Mouse (Mus musculus) midbrain, postnatal 0 days (tissue): Measurements from ENCODE around the gene Tmem86a. TPM values are rescaled to one million over a fixed set of nuclear protein-coding genes. Genes with fewer than 3 reads are reported as not detected.
A peak's percentile ranks its signal among the peaks of the same experiment; 100 is the strongest.

Source experiments
- ATAC-seq: fragments of 200-750 bp; cut with Nextera tagmentation; 2 replicates; pipeline ENCODE4 v1.8.0; 2017; ENCODE audit warnings: moderate number of reproducible peaks, mild to moderate bottlenecking, moderate TSS enrichment, moderate library complexity; ENCODE audit not compliant: low FRiP score
- DNase-seq: peaks from one replicate; pipeline ENCODE4 v3.0.0-alpha.2; 2015; ENCODE audit warnings: low spot score
- H3K27ac ChIP-seq: fragments of 300-500 bp; sonication (generic); 2 replicates; pipeline ENCODE4 v1.5.1; 2014; ENCODE audit warnings: low read depth, mild to moderate bottlenecking, low read length, mixed read lengths
- H3K27me3 ChIP-seq: fragments of 300-500 bp; sonication (generic); 2 replicates; pipeline ENCODE4 v1.6.1; 2014; ENCODE audit warnings: low read length, control low read depth, mixed read lengths; ENCODE audit not compliant: insufficient read depth
- H3K36me3 ChIP-seq: fragments of 300-500 bp; sonication (generic); 2 replicates; pipeline ENCODE4 v1.6.1; 2014; ENCODE audit warnings: low read length, control low read depth, mixed read lengths; ENCODE audit not compliant: insufficient read depth
- H3K4me1 ChIP-seq: fragments of 300-500 bp; sonication (generic); 2 replicates; pipeline ENCODE4 v1.6.1; 2014; ENCODE audit warnings: mild to moderate bottlenecking, control low read depth, antibody characterized with exemption, low read length, mixed read lengths; ENCODE audit not compliant: insufficient read depth
- H3K4me2 ChIP-seq: fragments of 300-500 bp; sonication (generic); 2 replicates; pipeline ENCODE4 v1.6.1; 2014; ENCODE audit warnings: low read depth, mild to moderate bottlenecking, low read length, mixed read lengths; ENCODE audit not compliant: poor library complexity, severe bottlenecking
- H3K4me3 ChIP-seq: fragments of 300-500 bp; sonication (generic); 2 replicates; pipeline ENCODE4 v1.5.1; 2014; ENCODE audit warnings: low read depth, mild to moderate bottlenecking, low read length, moderate library complexity
- H3K9ac ChIP-seq: fragments of 300-500 bp; sonication (generic); replicated peaks from 2 replicates; pipeline ENCODE4 v1.6.1; 2014; ENCODE audit warnings: mild to moderate bottlenecking, low read length, moderate library complexity, mixed read lengths; ENCODE audit not compliant: poor library complexity, severe bottlenecking
- H3K9me3 ChIP-seq: fragments of 300-500 bp; sonication (generic); 2 replicates; pipeline ENCODE4 v1.6.1; 2016; ENCODE audit warnings: low read length, control low read depth
- CTCF ChIP-seq: IDR thresholded peaks from 2 replicates; pipeline ENCODE4 v1.5.1; 2016; ENCODE audit warnings: antibody characterized with exemption, mild to moderate bottlenecking
- WGBS: fragments of 180-500 bp; shearing (Covaris S2); extraction: QIAGEN DNeasy Blood & Tissue Kit; methylation state at CpG from one replicate; pipeline ENCODE4 v1.1.7; 2014; 5-methylcytosine and 5-hydroxymethylcytosine counted together
- polyA plus RNA-seq: library from polyadenylated mRNA; unstranded; fragments of >200 nt; fragmentation: Nextera tagmentation; extraction: Ambion mirVana; gene quantifications from 2 replicates; pipeline ENCODE4 v1.2.1, GENCODE M21; 2015
- total RNA-seq: library from RNA; depleted of rRNA; stranded (reverse); fragments of >200 nt; gene quantifications from 2 replicates; pipeline ENCODE4 v1.2.3, GENCODE M21; 2014; rRNA removed

Tmem86a gene
- 15.1 and 16.0 TPM in 2 replicates for total RNA-seq
- polyA plus RNA-seq = 29.0 and 30.1 TPM in 2 replicates

- H3K4me2 ChIP-seq = peak within 1 kb of the TSS; percentile 81
- ATAC-seq (peak; percentile 98), DNase-seq (peak; percentile 97)
- TF ChIP-seq CTCF = no peak
- no peaks in the 10 kb centered on the region for H3K9me3 ChIP-seq
- peak within 1 kb of the TSS; percentile 90 for H3K4me3 ChIP-seq
- peak within 1 kb of the TSS; percentile 79 for H3K27ac ChIP-seq
- peaks cover 7% of the 10 kb centered on the region; the same call in 1 of the 2 replicates for H3K36me3 ChIP-seq
- under 1% methylated on average over 31 of the region's 33 CpGs for WGBS
- H3K4me1 ChIP-seq = peaks cover 9% of the 10 kb centered on the region; the same call in 1 of the 2 replicates
- peak within 1 kb of the TSS; percentile 76 for H3K9ac ChIP-seq
- H3K27me3 ChIP-seq = no peaks in the 10 kb centered on the region
These were observed at the start of gene Tmem86a for GRCm38 (mm10) chr7:47050366-47050765. Tmem86a (plus strand) TSS chr7:47050601.

- H3K9ac ChIP-seq = no peak overlapping the region
- 37% methylated on average over 3 of the region's 3 CpGs for WGBS
- DNase-seq = peak; percentile 57
These were observed 49.8 kb upstream of the Tmem86a start for GRCm38 (mm10) chr7:47000644-47000983.

GRCm38 (mm10) chr7:47001125-47001899, 49.1 kb upstream of the Tmem86a start:
- Histone ChIP-seq H3K27ac (no peak overlapping the region), H3K36me3 (peaks cover 19% of the 10 kb centered on the region), H3K9me3 (no peaks in the 10 kb centered on the region), H3K4me1 (peaks cover 2% of the 10 kb centered on the region; the same call in 1 of the 2 replicates), H3K4me3 (no peak overlapping the region), H3K9ac (no peak overlapping the region), H3K4me2 (no peak overlapping the region), H3K27me3 (no peaks in the 10 kb centered on the region)
- no peak for ATAC-seq
- no peak for DNase-seq
- no peak for TF ChIP-seq CTCF
- 84% methylated on average over 5 of the region's 5 CpGs for WGBS

More at GRCm38 (mm10) chr7:47000644-47000983, 49.8 kb upstream of the Tmem86a start:
- Histone ChIP-seq H3K4me1 (peaks cover 2% of the 10 kb centered on the region; the same call in 1 of the 2 replicates), H3K36me3 (peaks cover 24% of the 10 kb centered on the region), H3K27ac (no peak overlapping the region), H3K27me3 (no peaks in the 10 kb centered on the region), H3K9me3 (no peaks in the 10 kb centered on the region), H3K4me3 (no peak overlapping the region), H3K4me2 (no peak overlapping the region)
- TF ChIP-seq CTCF = no peak
- 0 out of 2 replicates have a peak, but pooled peaks have one; percentile 66 for ATAC-seq

- H3K27ac ChIP-seq = no peak overlapping the region
- H3K4me1 ChIP-seq = peaks cover 4% of the 10 kb centered on the region; the same call in 1 of the 2 replicates
- TF ChIP-seq CTCF = no peak
- ATAC-seq (no peak), DNase-seq (no peak)
- H3K4me3 ChIP-seq = no peak overlapping the region
- H3K4me2 ChIP-seq = no peak overlapping the region
- H3K36me3 ChIP-seq = peaks cover 19% of the 10 kb centered on the region
- no peak overlapping the region for H3K9ac ChIP-seq
- no peaks in the 10 kb centered on the region for H3K9me3 ChIP-seq
- no peaks in the 10 kb centered on the region for H3K27me3 ChIP-seq
- WGBS = 51% methylated on average over 4 of the region's 4 CpGs
These were observed 48.5 kb upstream of the Tmem86a start for GRCm38 (mm10) chr7:47001900-47002275.

- WGBS = 21% methylated on average over 3 of the region's 3 CpGs
- Histone ChIP-seq H3K27me3 (no peaks in the 10 kb centered on the region), H3K36me3 (0 out of 2 replicates have a peak, but pooled peaks cover 4% of the 10 kb centered on the region), H3K4me3 (no peak overlapping the region), H3K4me2 (no peak overlapping the region), H3K27ac (no peak overlapping the region), H3K9me3 (no peaks in the 10 kb centered on the region), H3K9ac (no peak overlapping the region), H3K4me1 (peaks cover 7% of the 10 kb centered on the region; the same call in 1 of the 2 replicates)
- ATAC-seq (no peak), DNase-seq (peak; percentile 43)
- TF ChIP-seq CTCF = no peak
These were observed 46.8 kb upstream of the Tmem86a start for GRCm38 (mm10) chr7:47003411-47004115.
